Mouse (Mus musculus): ENCODE measurements at regions not wholly inside any gene's neighbourhood (a gene's known extent, or its start where the extent isn't known, plus 50 kb on each side); places are given as distances from the start of the nearest gene placed in this dataset.

- TF ChIP-seq CTCF (IDR thresholded peaks at IDR 0.05; ENCODE audit: control insufficient read depth, insufficient read depth, insufficient read length): no peak
- no peak for TF ChIP-seq MYOG (IDR thresholded peaks at IDR 0.05; ENCODE audit: control insufficient read depth, extremely low read depth, insufficient read length)
- no peak for TF ChIP-seq MAX (IDR thresholded peaks at IDR 0.05)
- TF ChIP-seq USF1 (IDR thresholded peaks at IDR 0.05; ENCODE audit: low read depth): no peak
- TF ChIP-seq CEBPB (IDR thresholded peaks at IDR 0.05; ENCODE audit: low read depth): no peak
- no peak for TF ChIP-seq MYOD1 (IDR thresholded peaks at IDR 0.05; ENCODE audit: control insufficient read depth, insufficient read length, low read depth)
Observed at GRCm38 (mm10) chr1:88790674-88791073, 88.7 kb upstream of the Arl4c start.

Data from C2C12 (cell line).